Mouse (Mus musculus): ENCODE measurements around the gene Sesn1. TPM values are rescaled to one million over a fixed set of nuclear protein-coding genes. Genes with fewer than 3 reads are reported as not detected.
A peak's percentile ranks its signal among the peaks of the same experiment; 100 is the strongest.
"Not testable (repeated sequence)": the region's sequence is repeated elsewhere in the genome, so short reads cannot be mapped to it uniquely, and the experiment has no call there.

Sesn1 gene
- polyA plus RNA-seq, 1 experiment, result 34.8 TPM

- TF ChIP-seq POLR2A (IDR thresholded peaks at IDR 0.05; ENCODE audit: low read depth, low read length) (no peak), CTCF (IDR thresholded peaks at IDR 0.05; ENCODE audit: extremely low read depth, insufficient read depth, insufficient read length, insufficient replicate concordance) (no peak)
- no peak for DNase-seq (ENCODE audit: low read depth in 1 of 2, low spot score in 2 of 2)
- peak overlapping the region; percentile 74 for H3K27ac ChIP-seq (ENCODE audit: insufficient read depth, low read length)
- H3K4me1 ChIP-seq (ENCODE audit: control insufficient read depth, insufficient read depth, insufficient read length), result peaks cover 6% of the 10 kb centered on the region; the same call in 1 of the 2 replicates
- no peaks in the 10 kb centered on the region for H3K36me3 ChIP-seq (ENCODE audit: control insufficient read depth, insufficient read depth, low read length)
- WGBS, result under 1% methylated on average over 36 of the region's 36 CpGs
- peak overlapping the region; percentile 83 for H3K4me3 ChIP-seq (ENCODE audit: extremely low read depth, insufficient read depth, insufficient read length)
- no peaks in the 10 kb centered on the region for H3K27me3 ChIP-seq (ENCODE audit: control insufficient read depth, insufficient read depth, low read length)
Observed at GRCm38 (mm10) chr10:41810564-41811455, 1.1 kb downstream of the Sesn1 start.

- Histone ChIP-seq H3K27me3 (ENCODE audit: control insufficient read depth, insufficient read depth, low read length) (no peaks in the 10 kb centered on the region), H3K36me3 (ENCODE audit: control insufficient read depth, insufficient read depth, low read length) (no peaks in the 10 kb centered on the region), H3K27ac (ENCODE audit: insufficient read depth, low read length) (no peak overlapping the region), H3K4me1 (ENCODE audit: control insufficient read depth, insufficient read depth, insufficient read length) (peaks cover 11% of the 10 kb centered on the region; the same call in 1 of the 2 replicates), H3K4me3 (ENCODE audit: extremely low read depth, insufficient read depth, insufficient read length) (no peak overlapping the region)
- TF ChIP-seq CTCF (IDR thresholded peaks at IDR 0.05; ENCODE audit: extremely low read depth, insufficient read depth, insufficient read length, insufficient replicate concordance) (no peak), POLR2A (IDR thresholded peaks at IDR 0.05; ENCODE audit: low read depth, low read length) (no peak)
- WGBS, result 56% methylated on average over 6 of the region's 6 CpGs
- DNase-seq (ENCODE audit: low read depth in 1 of 2, low spot score in 2 of 2), result no peak
Observed at GRCm38 (mm10) chr10:41812566-41812965, 2.8 kb downstream of the Sesn1 start.

GRCm38 (mm10) chr10:41814305-41814853 is 4.6 kb downstream of the Sesn1 start:
- Histone ChIP-seq H3K36me3 (ENCODE audit: control insufficient read depth, insufficient read depth, low read length) (no peaks in the 10 kb centered on the region), H3K27me3 (ENCODE audit: control insufficient read depth, insufficient read depth, low read length) (no peaks in the 10 kb centered on the region), H3K4me3 (ENCODE audit: extremely low read depth, insufficient read depth, insufficient read length) (no peak overlapping the region), H3K4me1 (ENCODE audit: control insufficient read depth, insufficient read depth, insufficient read length) (peaks cover 8% of the 10 kb centered on the region; the same call in 1 of the 2 replicates), H3K27ac (ENCODE audit: insufficient read depth, low read length) (no peak overlapping the region)
- TF ChIP-seq POLR2A (IDR thresholded peaks at IDR 0.05; ENCODE audit: low read depth, low read length), result no peak
- TF ChIP-seq CTCF (IDR thresholded peaks at IDR 0.05; ENCODE audit: extremely low read depth, insufficient read depth, insufficient read length, insufficient replicate concordance), result no peak
- no peak for DNase-seq (ENCODE audit: low read depth in 1 of 2, low spot score in 2 of 2)
- WGBS, result 77% methylated on average over 6 of the region's 6 CpGs

DNA sequence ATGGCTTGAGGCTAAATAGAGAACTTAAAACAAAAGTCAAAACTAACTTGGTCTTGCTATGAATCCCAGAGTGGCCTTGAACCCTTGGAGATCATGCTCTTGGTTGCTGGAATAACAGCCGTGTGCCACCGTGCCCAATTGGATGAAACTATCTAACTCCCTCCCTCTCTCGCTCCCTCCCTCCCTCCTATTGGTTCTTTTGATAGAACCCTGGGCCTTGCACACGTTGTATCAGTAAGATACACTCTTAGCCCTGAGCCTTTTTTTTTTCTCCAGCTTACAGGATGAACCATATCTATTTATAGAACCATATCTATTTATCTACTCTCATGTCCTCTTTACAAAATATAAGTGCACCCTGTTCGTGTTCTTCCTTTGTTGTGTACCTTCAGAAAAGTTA is 6.8 kb downstream of the Sesn1 start:
- Histone ChIP-seq H3K4me3 (ENCODE audit: extremely low read depth, insufficient read depth, insufficient read length) (no peak overlapping the region), H3K4me1 (ENCODE audit: control insufficient read depth, insufficient read depth, insufficient read length) (peaks cover 9% of the 10 kb centered on the region; the same call in 1 of the 2 replicates), H3K27me3 (ENCODE audit: control insufficient read depth, insufficient read depth, low read length) (no peaks in the 10 kb centered on the region), H3K36me3 (ENCODE audit: control insufficient read depth, insufficient read depth, low read length) (no peaks in the 10 kb centered on the region), H3K27ac (ENCODE audit: insufficient read depth, low read length) (no peak overlapping the region)
- DNase-seq (ENCODE audit: low read depth in 1 of 2, low spot score in 2 of 2), result no peak
- TF ChIP-seq POLR2A (IDR thresholded peaks at IDR 0.05; ENCODE audit: low read depth, low read length) (no peak), CTCF (IDR thresholded peaks at IDR 0.05; ENCODE audit: extremely low read depth, insufficient read depth, insufficient read length, insufficient replicate concordance) (no peak)
- WGBS, result 62% methylated on average over 5 of the region's 5 CpGs

GRCm38 (mm10) chr10:41818036-41818732 is 8.4 kb downstream of the Sesn1 start:
- no peaks in the 10 kb centered on the region for H3K27me3 ChIP-seq (ENCODE audit: control insufficient read depth, insufficient read depth, low read length)
- DNase-seq (ENCODE audit: low read depth in 1 of 2, low spot score in 2 of 2), result no peak
- WGBS, result 90% methylated on average over 8 of the region's 8 CpGs
- no peak overlapping the region for H3K27ac ChIP-seq (ENCODE audit: insufficient read depth, low read length)
- H3K4me1 ChIP-seq (ENCODE audit: control insufficient read depth, insufficient read depth, insufficient read length), result peaks cover 7% of the 10 kb centered on the region; the same call in 1 of the 2 replicates
- TF ChIP-seq CTCF (IDR thresholded peaks at IDR 0.05; ENCODE audit: extremely low read depth, insufficient read depth, insufficient read length, insufficient replicate concordance) (no peak), POLR2A (IDR thresholded peaks at IDR 0.05; ENCODE audit: low read depth, low read length) (no peak)
- H3K36me3 ChIP-seq (ENCODE audit: control insufficient read depth, insufficient read depth, low read length), result no peaks in the 10 kb centered on the region
- H3K4me3 ChIP-seq (ENCODE audit: extremely low read depth, insufficient read depth, insufficient read length), result no peak overlapping the region

DNA sequence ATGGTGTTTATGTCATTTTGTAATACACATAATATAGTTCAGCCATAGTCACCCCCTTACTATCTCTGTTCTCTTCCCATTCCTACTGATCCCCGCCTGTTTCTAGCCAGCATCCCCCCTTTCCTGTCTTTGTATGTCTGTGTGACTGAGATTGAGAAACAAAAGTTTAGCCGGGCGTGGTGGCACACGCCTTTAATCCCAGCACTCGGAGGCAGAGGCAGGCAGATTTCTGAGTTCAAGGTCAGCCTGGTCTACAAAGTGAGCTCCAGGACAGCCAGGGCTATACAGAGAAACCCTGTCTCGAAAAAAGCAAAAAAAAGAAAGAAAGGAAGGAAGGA is 9.0 kb downstream of the Sesn1 start:
- H3K4me1 ChIP-seq (ENCODE audit: control insufficient read depth, insufficient read depth, insufficient read length); H3K36me3 ChIP-seq (ENCODE audit: control insufficient read depth, insufficient read depth, low read length); DNase-seq (ENCODE audit: low read depth in 1 of 2, low spot score in 2 of 2); H3K4me3 ChIP-seq (ENCODE audit: extremely low read depth, insufficient read depth, insufficient read length); H3K27ac ChIP-seq (ENCODE audit: insufficient read depth, low read length); H3K27me3 ChIP-seq (ENCODE audit: control insufficient read depth, insufficient read depth, low read length): not testable (repeated sequence)
- WGBS, result 86% methylated on average over 6 of the region's 6 CpGs

Measured in spleen, adult 2 months (tissue).